Mouse (Mus musculus) midbrain, embryonic 13.5 days (tissue): ENCODE measurements at regions not wholly inside any gene's neighbourhood (a gene's known extent, or its start where the extent isn't known, plus 50 kb on each side); places are given as distances from the start of the nearest gene placed in this dataset.

Source experiments
- ATAC-seq: fragments of 200-750 bp; cut with Nextera tagmentation; 2 replicates; pipeline ENCODE4 v1.8.0; 2017; ENCODE audit warnings: mild to moderate bottlenecking, moderate TSS enrichment, moderate library complexity
- H3K27ac ChIP-seq: fragments of 300-500 bp; sonication (generic); 2 replicates; pipeline ENCODE4 v1.5.1; 2015; ENCODE audit warnings: inconsistent platforms, mild to moderate bottlenecking, moderate library complexity
- H3K27me3 ChIP-seq: fragments of 300-500 bp; sonication (generic); 2 replicates; pipeline ENCODE4 v1.6.1; 2015; ENCODE audit warnings: mild to moderate bottlenecking, inconsistent platforms
- H3K36me3 ChIP-seq: fragments of 300-500 bp; sonication (generic); 2 replicates; pipeline ENCODE4 v1.6.1; 2015; ENCODE audit warnings: mild to moderate bottlenecking, inconsistent platforms
- H3K4me1 ChIP-seq: fragments of 300-500 bp; sonication (generic); replicated peaks from 2 replicates; pipeline ENCODE4 v1.6.1; 2015; ENCODE audit warnings: inconsistent platforms
- H3K4me2 ChIP-seq: fragments of 300-500 bp; sonication (generic); replicated peaks from 2 replicates; pipeline ENCODE4 v1.6.1; 2015; ENCODE audit warnings: moderate library complexity, mild to moderate bottlenecking, inconsistent platforms
- H3K4me3 ChIP-seq: fragments of 300-500 bp; sonication (generic); replicated peaks from 2 replicates; pipeline ENCODE4 v1.5.1; 2015; ENCODE audit warnings: mild to moderate bottlenecking, inconsistent platforms
- H3K9ac ChIP-seq: fragments of 300-500 bp; sonication (generic); replicated peaks from 2 replicates; pipeline ENCODE4 v1.6.1; 2015; ENCODE audit warnings: mild to moderate bottlenecking, inconsistent platforms
- H3K9me3 ChIP-seq: fragments of 300-500 bp; sonication (generic); 2 replicates; pipeline ENCODE4 v1.6.1; 2016; ENCODE audit warnings: mild to moderate bottlenecking, inconsistent platforms
- WGBS: fragments of 180-500 bp; shearing (Covaris S2); methylation state at CpG from one replicate; pipeline ENCODE4 v1.1.7; 2015; 5-methylcytosine and 5-hydroxymethylcytosine counted together

GRCm38 (mm10) chr12:50899609-50900447 is 250.9 kb upstream of the Prkd1 start:
- Histone ChIP-seq H3K4me2 (no peak overlapping the region), H3K9ac (no peak overlapping the region)
- WGBS = 86% methylated on average over 13 of the region's 13 CpGs

GRCm38 (mm10) chr12:50897606-50898166 is 248.8 kb upstream of the Prkd1 start:
- H3K4me1 ChIP-seq = no peaks in the 10 kb centered on the region

More at GRCm38 (mm10) chr12:50899609-50900447, 250.9 kb upstream of the Prkd1 start:
- Histone ChIP-seq H3K4me3 (no peak overlapping the region), H3K9me3 (no peaks in the 10 kb centered on the region), H3K4me1 (no peaks in the 10 kb centered on the region), H3K36me3 (no peaks in the 10 kb centered on the region), H3K27me3 (no peaks in the 10 kb centered on the region), H3K27ac (no peak overlapping the region)
- no peak for ATAC-seq

GRCm38 (mm10) chr12:50893604-50894003 is 244.7 kb upstream of the Prkd1 start:
- H3K36me3 ChIP-seq = no peaks in the 10 kb centered on the region
- H3K9ac ChIP-seq = no peak overlapping the region
- no peak overlapping the region for H3K4me2 ChIP-seq
- H3K9me3 ChIP-seq = no peaks in the 10 kb centered on the region
- H3K27me3 ChIP-seq = no peaks in the 10 kb centered on the region
- no peak overlapping the region for H3K4me3 ChIP-seq
- H3K27ac ChIP-seq = no peak overlapping the region
- no peaks in the 10 kb centered on the region for H3K4me1 ChIP-seq
- no peak for ATAC-seq
- 30% methylated on average over 5 of the region's 5 CpGs for WGBS

More at GRCm38 (mm10) chr12:50897606-50898166, 248.8 kb upstream of the Prkd1 start:
- Histone ChIP-seq H3K9ac (no peak overlapping the region), H3K9me3 (no peaks in the 10 kb centered on the region), H3K4me2 (no peak overlapping the region), H3K4me3 (no peak overlapping the region), H3K36me3 (no peaks in the 10 kb centered on the region), H3K27ac (no peak overlapping the region), H3K27me3 (no peaks in the 10 kb centered on the region)
- ATAC-seq = no peak
- WGBS = 80% methylated on average over 3 of the region's 3 CpGs

- H3K4me2 ChIP-seq = no peak overlapping the region
- H3K27me3 ChIP-seq = no peaks in the 10 kb centered on the region
- H3K4me1 ChIP-seq = no peaks in the 10 kb centered on the region
- H3K4me3 ChIP-seq = no peak overlapping the region
- no peak for ATAC-seq
- H3K9ac ChIP-seq = no peak overlapping the region
- H3K27ac ChIP-seq = no peak overlapping the region
- no peaks in the 10 kb centered on the region for H3K36me3 ChIP-seq
- no peaks in the 10 kb centered on the region for H3K9me3 ChIP-seq
Measured at GRCm38 (mm10) chr12:50875796-50876195, 226.9 kb upstream of the Prkd1 start.

DNA sequence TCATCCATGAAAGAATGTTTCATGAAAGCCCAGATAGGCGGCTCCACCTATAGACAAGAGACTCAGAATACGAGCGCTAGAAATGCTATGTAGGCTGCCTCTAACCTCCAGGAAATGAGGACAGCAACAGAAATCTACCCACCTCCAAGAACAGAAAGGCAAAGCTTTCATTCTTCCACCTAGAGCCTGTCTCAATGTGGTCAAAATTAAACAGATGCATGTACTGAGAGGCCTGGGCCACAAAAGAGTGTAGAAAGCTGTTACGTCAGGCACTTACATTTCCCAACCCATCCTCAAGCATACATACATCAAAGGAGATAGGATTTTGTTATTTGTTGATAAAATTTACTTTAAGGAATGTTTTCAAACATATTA is 225.1 kb upstream of the Prkd1 start:
- WGBS = 85% methylated on average over 4 of the region's 4 CpGs
- H3K4me2 ChIP-seq = no peak overlapping the region

GRCm38 (mm10) chr12:50873390-50874023 is 224.6 kb upstream of the Prkd1 start:
- WGBS = 86% methylated on average over 11 of the region's 11 CpGs
- H3K27ac ChIP-seq = no peak overlapping the region
- H3K4me2 ChIP-seq = no peak overlapping the region

More for the DNA sequence above, 225.1 kb upstream of the Prkd1 start:
- H3K4me1 ChIP-seq = no peaks in the 10 kb centered on the region
- no peak overlapping the region for H3K9ac ChIP-seq
- no peak overlapping the region for H3K4me3 ChIP-seq
- no peak for ATAC-seq
- H3K27me3 ChIP-seq = no peaks in the 10 kb centered on the region
- H3K9me3 ChIP-seq = no peaks in the 10 kb centered on the region
- H3K36me3 ChIP-seq = no peaks in the 10 kb centered on the region
- H3K27ac ChIP-seq = peak overlapping the region; percentile 35; the same call in 1 of the 2 replicates

GRCm38 (mm10) chr12:50851644-50852043 is 202.7 kb upstream of the Prkd1 start:
- Histone ChIP-seq H3K9me3 (no peaks in the 10 kb centered on the region), H3K9ac (no peak overlapping the region), H3K4me1 (no peaks in the 10 kb centered on the region), H3K4me3 (no peak overlapping the region), H3K4me2 (no peak overlapping the region), H3K27ac (no peak overlapping the region), H3K27me3 (no peaks in the 10 kb centered on the region), H3K36me3 (no peaks in the 10 kb centered on the region)
- WGBS = 87% methylated on average over 3 of the region's 3 CpGs
- no peak for ATAC-seq

More at GRCm38 (mm10) chr12:50873390-50874023, 224.6 kb upstream of the Prkd1 start:
- no peaks in the 10 kb centered on the region for H3K36me3 ChIP-seq
- H3K4me1 ChIP-seq = no peaks in the 10 kb centered on the region
- no peak overlapping the region for H3K9ac ChIP-seq
- no peak overlapping the region for H3K4me3 ChIP-seq
- no peak for ATAC-seq
- H3K9me3 ChIP-seq = no peaks in the 10 kb centered on the region
- no peaks in the 10 kb centered on the region for H3K27me3 ChIP-seq

- no peaks in the 10 kb centered on the region for H3K9me3 ChIP-seq
- no peak overlapping the region for H3K4me3 ChIP-seq
- no peaks in the 10 kb centered on the region for H3K27me3 ChIP-seq
- ATAC-seq = no peak
- WGBS = 85% methylated on average over 3 of the region's 3 CpGs
- no peak overlapping the region for H3K27ac ChIP-seq
- H3K9ac ChIP-seq = no peak overlapping the region
- no peak overlapping the region for H3K4me2 ChIP-seq
- no peaks in the 10 kb centered on the region for H3K36me3 ChIP-seq
- H3K4me1 ChIP-seq = no peaks in the 10 kb centered on the region
Measured at GRCm38 (mm10) chr12:50847976-50848375, 199.1 kb upstream of the Prkd1 start.

- WGBS = 91% methylated on average over 6 of the region's 6 CpGs
- H3K36me3 ChIP-seq = no peaks in the 10 kb centered on the region
- no peak for ATAC-seq
Measured at GRCm38 (mm10) chr12:50842744-50843143, 193.8 kb upstream of the Prkd1 start.

DNA sequence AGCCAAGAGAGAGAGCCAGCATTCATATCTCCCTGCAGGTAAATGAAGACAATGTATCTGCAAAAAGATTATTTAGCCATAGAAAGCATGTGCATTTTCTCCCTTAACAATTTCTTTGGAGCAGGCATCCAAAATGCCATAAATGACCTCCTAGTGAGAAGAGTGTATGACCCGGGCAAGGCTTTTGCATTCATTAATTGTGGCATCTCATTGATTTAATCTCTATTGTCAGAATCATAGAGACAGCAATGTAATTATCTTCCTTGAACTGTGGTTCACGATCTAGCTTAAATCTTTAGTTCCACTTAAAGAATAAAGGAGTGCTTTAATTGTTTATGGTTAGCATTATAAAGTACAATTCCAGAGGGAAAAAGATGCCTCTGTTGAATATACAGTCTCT is 190.5 kb upstream of the Prkd1 start:
- no peak overlapping the region for H3K27ac ChIP-seq
- H3K4me1 ChIP-seq = 0 out of 2 replicates have a peak, but pooled peaks cover 4% of the 10 kb centered on the region
- no peak overlapping the region for H3K4me2 ChIP-seq
- H3K36me3 ChIP-seq = no peaks in the 10 kb centered on the region
- no peak overlapping the region for H3K9ac ChIP-seq
- H3K4me3 ChIP-seq = no peak overlapping the region
- H3K27me3 ChIP-seq = no peaks in the 10 kb centered on the region
- H3K9me3 ChIP-seq = no peaks in the 10 kb centered on the region
- ATAC-seq = no peak
- 23% methylated on average over 2 of the region's 2 CpGs for WGBS

More at GRCm38 (mm10) chr12:50842744-50843143, 193.8 kb upstream of the Prkd1 start:
- no peak overlapping the region for H3K4me2 ChIP-seq
- no peak overlapping the region for H3K9ac ChIP-seq
- 0 out of 2 replicates have a peak, but pooled peaks cover 4% of the 10 kb centered on the region for H3K4me1 ChIP-seq
- H3K27me3 ChIP-seq = no peaks in the 10 kb centered on the region
- no peak overlapping the region for H3K27ac ChIP-seq
- no peak overlapping the region for H3K4me3 ChIP-seq
- no peaks in the 10 kb centered on the region for H3K9me3 ChIP-seq

DNA sequence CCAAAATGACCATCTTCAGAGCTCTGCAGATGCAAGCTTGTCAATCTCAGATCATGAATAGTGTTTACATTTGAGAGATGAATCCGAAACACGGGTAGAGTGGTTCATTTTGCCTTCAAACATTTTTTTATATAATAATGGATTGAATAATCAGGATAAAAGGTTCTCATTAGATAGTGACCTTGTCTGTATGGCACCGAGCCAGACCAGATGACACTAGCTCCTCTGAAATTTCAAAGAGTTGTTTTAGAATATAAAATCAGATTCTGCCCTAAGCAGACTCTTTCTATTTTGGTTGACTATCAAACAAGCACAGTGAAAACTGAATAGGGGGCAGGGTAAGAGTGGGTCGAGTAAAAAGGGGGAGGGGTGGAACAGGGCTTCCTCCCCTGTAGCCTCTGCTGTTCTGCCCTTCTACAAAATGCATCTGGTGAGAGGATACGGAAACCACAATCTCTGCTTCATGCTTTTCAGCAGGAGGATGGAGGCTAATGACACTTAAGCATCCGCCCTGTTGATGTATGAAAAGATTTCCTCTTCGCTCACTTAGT is 159.9 kb upstream of the Prkd1 start:
- Histone ChIP-seq H3K4me3 (no peak overlapping the region), H3K9me3 (no peaks in the 10 kb centered on the region), H3K36me3 (no peaks in the 10 kb centered on the region), H3K9ac (no peak overlapping the region), H3K4me1 (no peaks in the 10 kb centered on the region; the same call in 1 of the 2 replicates), H3K27me3 (no peaks in the 10 kb centered on the region), H3K4me2 (no peak overlapping the region), H3K27ac (peak overlapping the region; percentile 39)
- peak; percentile 67; the same call in 1 of the 2 replicates for ATAC-seq
- WGBS = 69% methylated on average over 7 of the region's 7 CpGs

- no peak for ATAC-seq
- no peak overlapping the region for H3K27ac ChIP-seq
Measured at GRCm38 (mm10) chr12:50804391-50804790, 155.5 kb upstream of the Prkd1 start.

More at GRCm38 (mm10) chr12:50804391-50804790, 155.5 kb upstream of the Prkd1 start:
- no peak overlapping the region for H3K4me3 ChIP-seq
- no peaks in the 10 kb centered on the region for H3K36me3 ChIP-seq
- no peaks in the 10 kb centered on the region; the same call in 1 of the 2 replicates for H3K4me1 ChIP-seq
- no peaks in the 10 kb centered on the region for H3K9me3 ChIP-seq
- 67% methylated on average over 3 of the region's 3 CpGs for WGBS
- H3K9ac ChIP-seq = no peak overlapping the region
- H3K4me2 ChIP-seq = no peak overlapping the region
- no peaks in the 10 kb centered on the region for H3K27me3 ChIP-seq
